Mouse (Mus musculus) neutrophil, adult 5-6 weeks (primary cell): ENCODE results near the gene Sapcd2. TPM values are rescaled to one million over a fixed set of nuclear protein-coding genes. Genes with fewer than 3 reads are reported as not detected.
"Not testable (repeated sequence)": the region's sequence is repeated elsewhere in the genome, so short reads cannot be mapped to it uniquely, and the experiment has no call there.

Experiments
- ATAC-seq: fragments of 151-379, 151-347 bp; 2 replicates; pipeline ENCODE4 v1.8.0; 2017; ENCODE audit warnings: mild to moderate bottlenecking, moderate TSS enrichment; ENCODE audit not compliant: insufficient number of reproducible peaks, poor library complexity, low FRiP score, severe bottlenecking; ENCODE audit errors: extremely low read depth
- total RNA-seq: library from RNA; stranded (forward); fragments of 200-1000 nt; gene quantifications from 2 replicates; pipeline ENCODE4 v1.2.3, GENCODE M21; 2017

The Sapcd2 gene
- total RNA-seq, 1 experiment from 2014 or later: not detected

- no peak for ATAC-seq
Measured at GRCm38 (mm10) chr2:25403994-25404393, 31.9 kb downstream of the Sapcd2 start.

GRCm38 (mm10) chr2:25408908-25409307, 36.8 kb downstream of the Sapcd2 start:
- ATAC-seq: no peak

GRCm38 (mm10) chr2:25413436-25413835, 41.3 kb downstream of the Sapcd2 start:
- not testable (repeated sequence) for ATAC-seq

- ATAC-seq: no peak
Measured at GRCm38 (mm10) chr2:25417426-25417825, 45.3 kb downstream of the Sapcd2 start.

GRCm38 (mm10) chr2:25421896-25422295, 49.8 kb downstream of the Sapcd2 start:
- ATAC-seq: 0 out of 2 replicates have a peak, but pooled peaks have one; percentile 17

GRCm38 (mm10) chr2:25422587-25423410, 50.7 kb downstream of the Sapcd2 start, which contains the start of gene Fut7:
TSS of gene Fut7 (plus strand) at chr2:25423267.
- peak; percentile 66 for ATAC-seq

- no peak for ATAC-seq
Measured at GRCm38 (mm10) chr2:25423626-25424025, 51.5 kb downstream of the Sapcd2 start.

- no peak for ATAC-seq
Measured at GRCm38 (mm10) chr2:25425481-25425880, 53.4 kb downstream of the Sapcd2 start.

GRCm38 (mm10) chr2:25426721-25427191, 54.6 kb downstream of the Sapcd2 start:
- ATAC-seq: peak; percentile 57

- no peak for ATAC-seq
Measured at GRCm38 (mm10) chr2:25427256-25427655, 55.1 kb downstream of the Sapcd2 start.

Other genes starting within 250 kb of the Sapcd2 start
- 1.7 and 3.6 TPM in 2 replicates for gene Nrarp, start 191.6 kb upstream of the Sapcd2 start, total RNA-seq
- 50.0 and 56.1 TPM in 2 replicates for gene Tor4a, start 175.4 kb upstream of the Sapcd2 start, total RNA-seq
- gene Nelfb, start 160.8 kb upstream of the Sapcd2 start, total RNA-seq: 95.0 and 104 TPM in 2 replicates
- not detected in 2 replicates for gene Stpg3, start 157.7 kb upstream of the Sapcd2 start, total RNA-seq
- gene Fam166a, start 153.6 kb upstream of the Sapcd2 start, total RNA-seq: not detected in 2 replicates
- gene Tubb4b, start 147.6 kb upstream of the Sapcd2 start, total RNA-seq: 222 and 223 TPM in 2 replicates
- not detected in 2 replicates for gene Slc34a3, start 138.0 kb upstream of the Sapcd2 start, total RNA-seq
- gene Rnf224, start 135.5 kb upstream of the Sapcd2 start, total RNA-seq: not detected in 2 replicates
- gene Rnf208, start 130.1 kb upstream of the Sapcd2 start, total RNA-seq: 0.58 TPM in 1 of 2 replicates, not detected in the other
- gene Cysrt1, start 129.9 kb upstream of the Sapcd2 start, total RNA-seq: 1.0 TPM in 1 of 2 replicates, not detected in the other
- 6.1 and 8.7 TPM in 2 replicates for gene AL732309.1, start 125.5 kb upstream of the Sapcd2 start, total RNA-seq
- 6.9 and 16.7 TPM in 2 replicates for gene Tmem203, start 116.9 kb upstream of the Sapcd2 start, total RNA-seq
- gene Tprn, start 109.7 kb upstream of the Sapcd2 start, total RNA-seq: 4.9 and 6.9 TPM in 2 replicates
- 31.0 and 33.0 TPM in 2 replicates for gene Ssna1, start 99.9 kb upstream of the Sapcd2 start, total RNA-seq
- gene Anapc2, start 99.8 kb upstream of the Sapcd2 start, total RNA-seq: 49.5 and 82.2 TPM in 2 replicates
- gene Tmem210, start 84.2 kb upstream of the Sapcd2 start, total RNA-seq: not detected in 2 replicates
- not detected in 2 replicates for gene Lrrc26, start 82.4 kb upstream of the Sapcd2 start, total RNA-seq
- not detected in 2 replicates for gene Grin1, start 53.1 kb upstream of the Sapcd2 start, total RNA-seq
- gene Man1b1, start 40.0 kb upstream of the Sapcd2 start, total RNA-seq: 49.2 and 79.5 TPM in 2 replicates
- 24.7 and 25.5 TPM in 2 replicates for gene Dpp7, start 16.0 kb upstream of the Sapcd2 start, total RNA-seq
- gene Uap1l1, start 6.6 kb upstream of the Sapcd2 start, total RNA-seq: 8.7 and 11.7 TPM in 2 replicates
- not detected in 2 replicates for gene Entpd2, start 23.6 kb downstream of the Sapcd2 start, total RNA-seq
- gene Npdc1, start 27.0 kb downstream of the Sapcd2 start, total RNA-seq: not detected in 2 replicates
- gene Fut7, start 50.9 kb downstream of the Sapcd2 start, total RNA-seq: 4.0 and 4.5 TPM in 2 replicates
- gene Abca2, start 56.4 kb downstream of the Sapcd2 start, total RNA-seq: 15.7 and 21.4 TPM in 2 replicates
- not detected in 2 replicates for gene Clic3, start 84.5 kb downstream of the Sapcd2 start, total RNA-seq
- gene Paxx, start 88.8 kb downstream of the Sapcd2 start, total RNA-seq: 38.3 and 54.9 TPM in 2 replicates
- not detected in 2 replicates for gene Ptgds, start 97.7 kb downstream of the Sapcd2 start, total RNA-seq
- gene Lcn12, start 121.6 kb downstream of the Sapcd2 start, total RNA-seq: not detected in 2 replicates
- gene Fbxw5, start 128.4 kb downstream of the Sapcd2 start, total RNA-seq: 37.1 and 43.1 TPM in 2 replicates
- gene C8g, start 129.4 kb downstream of the Sapcd2 start, total RNA-seq: 0.98 TPM in 1 of 2 replicates, not detected in the other
- gene Traf2, start 174.6 kb downstream of the Sapcd2 start, total RNA-seq: 28.1 and 30.4 TPM in 2 replicates
- 66.3 and 85.4 TPM in 2 replicates for gene Edf1, start 185.5 kb downstream of the Sapcd2 start, total RNA-seq
- 4.5 and 5.4 TPM in 2 replicates for gene Mamdc4, start 202.5 kb downstream of the Sapcd2 start, total RNA-seq
- gene Phpt1, start 202.9 kb downstream of the Sapcd2 start, total RNA-seq: 0.61 and 1.5 TPM in 2 replicates
- 0.25 TPM in 1 of 2 replicates, not detected in the other for gene Ajm1, start 209.4 kb downstream of the Sapcd2 start, total RNA-seq
- 44.4 and 65.6 TPM in 2 replicates for gene Rabl6, start 236.2 kb downstream of the Sapcd2 start, total RNA-seq
- not detected in 2 replicates for gene Ccdc183, start 245.4 kb downstream of the Sapcd2 start, total RNA-seq
- gene Tmem141, start 249.7 kb downstream of the Sapcd2 start, total RNA-seq: 1.2 and 2.0 TPM in 2 replicates